Mouse (Mus musculus) bone marrow, adult 2 months (tissue): Measurements from ENCODE around the gene Mta2. TPM values are rescaled to one million over a fixed set of nuclear protein-coding genes. Genes with fewer than 3 reads are reported as not detected.

Source experiments
- H3K27ac ChIP-seq: fragments of 200-500 bp; 2 replicates; pipeline ENCODE4 v1.5.1; 2012; ENCODE audit warnings: low read depth, mild to moderate bottlenecking, control low read depth, inconsistent platforms, low read length; ENCODE audit not compliant: control insufficient read depth, poor library complexity, insufficient read depth
- H3K4me1 ChIP-seq: fragments of 200-500 bp; 2 replicates; pipeline ENCODE4 v1.6.1; 2011; ENCODE audit warnings: low read length; ENCODE audit not compliant: control insufficient read depth, insufficient read depth
- H3K4me3 ChIP-seq: fragments of 200-500 bp; replicated peaks from 2 replicates; pipeline ENCODE3; 2011; ENCODE audit warnings: mild to moderate bottlenecking, low read depth, low read length, control low read depth; ENCODE audit not compliant: control insufficient read depth
- CTCF ChIP-seq: fragments of 200-500 bp; IDR thresholded peaks from 2 replicates; pipeline ENCODE4 v1.5.1; 2011; ENCODE audit warnings: low read length, control low read depth; ENCODE audit not compliant: control insufficient read depth, insufficient read depth
- POLR2A ChIP-seq: fragments of 200-500 bp; IDR thresholded peaks from 2 replicates; pipeline ENCODE4 v1.6.1; 2011; ENCODE audit warnings: low read depth, mild to moderate bottlenecking, control low read depth, low read length, borderline replicate concordance; ENCODE audit not compliant: control insufficient read depth
- WGBS: fragments of 180-500 bp; shearing (Covaris S2); methylation state at CpG from one replicate; pipeline ENCODE4 v1.1.7; 2018; 5-methylcytosine and 5-hydroxymethylcytosine counted together
- polyA plus RNA-seq: library from polyadenylated mRNA; stranded (reverse); fragments of >200 nt; gene quantifications from 2 replicates; pipeline ENCODE4 v1.2.4, GENCODE M21; 2011; ENCODE audit warnings: low replicate concordance; ENCODE audit not compliant: missing spikeins, insufficient read depth, insufficient read length

Gene Mta2
- polyA plus RNA-seq, 1 experiment, result 91.6 TPM

- 47% methylated on average over 3 of the region's 3 CpGs for WGBS
- H3K4me1 ChIP-seq, result peaks cover 4% of the 10 kb centered on the region; the same call in 1 of the 2 replicates
- H3K27ac ChIP-seq, result no peak overlapping the region
- TF ChIP-seq POLR2A (no peak), CTCF (no peak)
- H3K4me3 ChIP-seq, result no peak overlapping the region
Observed at GRCm38 (mm10) chr19:8899079-8899478, 42.6 kb upstream of the Mta2 start.

GRCm38 (mm10) chr19:8903412-8903811 is 38.3 kb upstream of the Mta2 start:
- TF ChIP-seq CTCF (no peak), POLR2A (no peak)
- Histone ChIP-seq H3K27ac (no peak overlapping the region), H3K4me3 (no peak overlapping the region), H3K4me1 (peaks cover 1% of the 10 kb centered on the region; the same call in 1 of the 2 replicates)
- 90% methylated on average over 5 of the region's 5 CpGs for WGBS

DNA sequence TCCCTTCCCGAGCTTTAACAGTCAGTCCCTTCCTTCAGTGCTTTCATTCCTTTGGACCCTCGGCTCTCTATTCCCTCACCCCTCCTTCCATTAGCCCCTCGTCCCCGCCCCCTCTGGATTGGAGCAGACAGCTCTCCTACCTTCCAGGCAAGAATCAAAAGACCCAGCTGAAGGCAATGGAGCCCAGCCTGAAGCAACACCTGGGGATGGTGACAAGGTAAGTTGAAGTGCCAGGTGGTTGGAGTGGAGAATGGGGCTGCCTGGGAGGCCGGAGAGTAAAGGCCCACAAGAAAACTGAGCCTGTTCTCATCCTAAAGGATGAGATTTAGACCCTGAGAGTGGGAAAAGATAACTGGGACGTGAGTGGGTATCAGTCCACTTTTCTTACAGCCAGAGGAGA is 33.1 kb upstream of the Mta2 start:
- 91% methylated on average over 6 of the region's 6 CpGs for WGBS
- H3K27ac ChIP-seq, result no peak overlapping the region
- H3K4me3 ChIP-seq, result no peak overlapping the region
- TF ChIP-seq CTCF, result no peak
- TF ChIP-seq POLR2A, result no peak
- no peaks in the 10 kb centered on the region for H3K4me1 ChIP-seq

- H3K4me3 ChIP-seq, result no peak overlapping the region
- no peak overlapping the region for H3K27ac ChIP-seq
- no peaks in the 10 kb centered on the region for H3K4me1 ChIP-seq
- 92% methylated on average over 5 of the region's 5 CpGs for WGBS
- TF ChIP-seq CTCF (no peak), POLR2A (no peak)
Observed at GRCm38 (mm10) chr19:8911810-8912209, 29.9 kb upstream of the Mta2 start.

DNA sequence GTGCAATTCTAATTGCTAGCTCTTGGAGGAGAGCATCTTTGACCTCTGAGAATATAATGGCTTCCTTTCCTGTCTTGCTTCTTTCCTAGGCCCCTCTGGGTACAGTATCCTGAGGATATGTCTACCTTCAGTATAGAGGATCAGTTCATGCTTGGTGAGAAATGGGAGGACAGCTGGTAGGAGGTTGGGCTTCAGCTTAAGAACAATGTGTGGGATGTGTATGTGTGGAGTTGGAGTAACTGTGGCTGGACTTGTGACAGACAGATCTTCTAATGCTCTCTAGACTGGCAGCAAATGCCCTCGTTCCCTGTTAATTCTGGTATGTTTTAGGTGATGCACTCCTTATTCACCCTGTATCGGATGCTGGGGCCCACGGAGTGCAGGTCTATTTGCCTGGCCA is 27.5 kb upstream of the Mta2 start:
- no peak overlapping the region for H3K27ac ChIP-seq
- WGBS, result 94% methylated on average over 3 of the region's 3 CpGs

DNA sequence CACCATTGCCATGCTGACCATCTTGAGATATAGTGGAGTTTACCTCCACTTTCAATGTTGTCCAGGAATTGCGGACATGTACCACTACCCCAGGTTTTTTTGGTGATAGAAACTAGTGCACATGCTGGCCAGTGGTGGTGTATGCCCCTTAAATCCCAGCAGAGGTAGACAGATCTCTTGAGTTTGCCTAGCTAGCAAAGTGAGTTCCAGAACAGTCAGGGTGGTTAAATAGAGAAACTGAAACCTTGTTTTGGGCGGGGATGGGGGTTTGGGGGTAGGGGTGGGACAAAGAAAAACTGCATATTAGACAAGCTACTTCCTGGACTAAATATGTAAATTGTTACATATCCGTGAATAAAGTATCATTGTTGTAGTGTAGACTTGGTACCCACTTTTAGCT is 22.7 kb upstream of the Mta2 start:
- peaks cover 3% of the 10 kb centered on the region; the same call in 1 of the 2 replicates for H3K4me1 ChIP-seq
- no peak overlapping the region for H3K27ac ChIP-seq
- TF ChIP-seq CTCF (no peak), POLR2A (no peak)
- 52% methylated on average over 3 of the region's 3 CpGs for WGBS
- H3K4me3 ChIP-seq, result no peak overlapping the region

More for the DNA sequence above, 27.5 kb upstream of the Mta2 start:
- Histone ChIP-seq H3K4me3 (no peak overlapping the region), H3K4me1 (no peaks in the 10 kb centered on the region)
- TF ChIP-seq POLR2A, result no peak
- TF ChIP-seq CTCF, result no peak

DNA sequence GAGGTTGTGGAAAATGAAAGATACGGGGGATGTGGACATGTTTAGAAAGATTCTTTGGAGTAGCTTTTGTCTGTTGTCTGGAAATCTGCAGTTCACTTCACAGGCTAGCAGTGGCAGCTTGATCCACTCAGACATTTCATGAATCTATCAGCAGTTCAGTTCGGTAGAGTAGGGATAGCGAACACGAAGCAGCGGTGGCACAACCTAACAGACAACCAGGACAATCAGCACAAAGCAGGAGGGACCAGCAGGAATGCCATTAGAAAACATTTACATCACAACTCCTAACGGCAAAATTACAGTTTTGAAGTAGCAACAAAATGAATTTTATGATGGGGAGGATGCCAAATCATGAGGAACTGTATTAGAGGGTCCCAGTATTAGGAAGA is 22.0 kb upstream of the Mta2 start:
- Histone ChIP-seq H3K27ac (no peak overlapping the region; the same call in 1 of the 2 replicates), H3K4me1 (peaks cover 3% of the 10 kb centered on the region; the same call in 1 of the 2 replicates), H3K4me3 (peak overlapping the region; percentile 11)
- no peak for TF ChIP-seq CTCF
- no peak for TF ChIP-seq POLR2A
- WGBS, result 70% methylated on average over 6 of the region's 6 CpGs

GRCm38 (mm10) chr19:8920073-8920736 is 21.5 kb upstream of the Mta2 start, which contains the start of gene B3gat3:
TSS of gene B3gat3 (plus strand) at chr19:8920374.
- H3K4me3 ChIP-seq, result peak within 1 kb of the TSS; percentile 91
- 1% methylated on average over 50 of the region's 50 CpGs for WGBS
- H3K4me1 ChIP-seq, result peaks cover 3% of the 10 kb centered on the region; the same call in 1 of the 2 replicates
- TF ChIP-seq POLR2A (peak; percentile 66; the same call in 1 of the 2 replicates), CTCF (no peak)
- peak within 1 kb of the TSS; percentile 86 for H3K27ac ChIP-seq
